Mouse (Mus musculus) kidney, embryonic 14.5 days (tissue): ENCODE measurements around the gene Gtf2ird2. TPM values are rescaled to one million over a fixed set of nuclear protein-coding genes. Genes with fewer than 3 reads are reported as not detected.

Experiments used
- ATAC-seq: fragments of 200-750 bp; cut with Nextera tagmentation; 2 replicates; pipeline ENCODE4 v1.8.0; 2017; ENCODE audit warnings: moderate number of reproducible peaks, mild to moderate bottlenecking, moderate TSS enrichment, moderate library complexity; ENCODE audit not compliant: low FRiP score, low TSS enrichment
- H3K27ac ChIP-seq: fragments of 300-500 bp; sonication (generic); 2 replicates; pipeline ENCODE4 v1.5.1; 2014; ENCODE audit warnings: low read depth, mild to moderate bottlenecking, low read length, moderate library complexity, mixed read lengths
- H3K27me3 ChIP-seq: fragments of 300-500 bp; sonication (generic); 2 replicates; pipeline ENCODE4 v1.6.1; 2014; ENCODE audit warnings: mild to moderate bottlenecking, low read length; ENCODE audit not compliant: control insufficient read depth, insufficient read depth
- H3K36me3 ChIP-seq: fragments of 300-500 bp; sonication (generic); 2 replicates; pipeline ENCODE4 v1.6.1; 2014; ENCODE audit warnings: low read length, mixed read lengths; ENCODE audit not compliant: control insufficient read depth, insufficient read depth
- H3K4me1 ChIP-seq: fragments of 300-500 bp; sonication (generic); 2 replicates; pipeline ENCODE4 v1.6.1; 2014; ENCODE audit warnings: low read length, mixed read lengths; ENCODE audit not compliant: control insufficient read depth, insufficient read depth
- H3K4me2 ChIP-seq: fragments of 300-500 bp; sonication (generic); replicated peaks from 2 replicates; pipeline ENCODE4 v1.6.1; 2014; ENCODE audit warnings: low read depth, mild to moderate bottlenecking, low read length
- H3K4me3 ChIP-seq: fragments of 300-500 bp; sonication (generic); 2 replicates; pipeline ENCODE4 v1.5.1; 2014; ENCODE audit warnings: mild to moderate bottlenecking, low read length
- H3K9ac ChIP-seq: fragments of 300-500 bp; sonication (generic); 2 replicates; pipeline ENCODE4 v1.6.1; 2014; ENCODE audit warnings: low read depth, mild to moderate bottlenecking, low read length, moderate library complexity
- H3K9me3 ChIP-seq: fragments of 300-500 bp; sonication (generic); 2 replicates; pipeline ENCODE4 v1.6.1; 2016; ENCODE audit warnings: low read length; ENCODE audit not compliant: control insufficient read depth
- WGBS: fragments of 180-500 bp; shearing (Covaris S2); extraction: QIAGEN DNeasy Blood & Tissue Kit; methylation state at CpG from one replicate; pipeline ENCODE4 v1.1.7; 2014; 5-methylcytosine and 5-hydroxymethylcytosine counted together
- polyA plus RNA-seq: library from polyadenylated mRNA; unstranded; fragments of >200 nt; fragmentation: Nextera tagmentation; extraction: Ambion mirVana; gene quantifications from 2 replicates; pipeline ENCODE4 v1.2.1, GENCODE M21; 2014

Gtf2ird2 gene
- polyA plus RNA-seq, 1 experiment from 2014 or later: 9.2 TPM

- Histone ChIP-seq H3K4me2 (no peak overlapping the region), H3K4me3 (no peak overlapping the region), H3K36me3 (peaks cover 96% of the 10 kb centered on the region), H3K27me3 (no peaks in the 10 kb centered on the region), H3K27ac (no peak overlapping the region), H3K9ac (no peak overlapping the region), H3K9me3 (no peaks in the 10 kb centered on the region), H3K4me1 (no peaks in the 10 kb centered on the region)
- ATAC-seq: no peak
- 93% methylated on average over 14 of the region's 14 CpGs for WGBS
These were observed 64.9 kb downstream of the Gtf2ird2 start for GRCm38 (mm10) chr5:134248608-134249244.

- Histone ChIP-seq H3K36me3 (peaks cover 96% of the 10 kb centered on the region), H3K9me3 (no peaks in the 10 kb centered on the region), H3K4me3 (no peak overlapping the region), H3K4me1 (no peaks in the 10 kb centered on the region), H3K4me2 (no peak overlapping the region), H3K27ac (no peak overlapping the region), H3K9ac (no peak overlapping the region), H3K27me3 (no peaks in the 10 kb centered on the region)
- WGBS: 93% methylated on average over 8 of the region's 8 CpGs
- ATAC-seq: no peak
These were observed 65.4 kb downstream of the Gtf2ird2 start for GRCm38 (mm10) chr5:134249245-134249649.

GRCm38 (mm10) chr5:134250601-134251000, 66.8 kb downstream of the Gtf2ird2 start:
- H3K9me3 ChIP-seq: no peaks in the 10 kb centered on the region
- H3K4me1 ChIP-seq: no peaks in the 10 kb centered on the region
- 94% methylated on average over 3 of the region's 3 CpGs for WGBS
- no peak overlapping the region for H3K27ac ChIP-seq
- no peak overlapping the region for H3K9ac ChIP-seq
- no peak overlapping the region for H3K4me2 ChIP-seq
- no peak overlapping the region for H3K4me3 ChIP-seq
- ATAC-seq: no peak
- H3K27me3 ChIP-seq: no peaks in the 10 kb centered on the region
- peaks cover 96% of the 10 kb centered on the region for H3K36me3 ChIP-seq

GRCm38 (mm10) chr5:134251083-134251482, 67.3 kb downstream of the Gtf2ird2 start:
- no peak for ATAC-seq
- Histone ChIP-seq H3K4me1 (no peaks in the 10 kb centered on the region), H3K4me3 (no peak overlapping the region), H3K36me3 (peaks cover 96% of the 10 kb centered on the region), H3K4me2 (no peak overlapping the region), H3K9ac (no peak overlapping the region), H3K27me3 (no peaks in the 10 kb centered on the region), H3K27ac (no peak overlapping the region), H3K9me3 (no peaks in the 10 kb centered on the region)
- WGBS: 99% methylated on average over 4 of the region's 4 CpGs

GRCm38 (mm10) chr5:134253806-134254205, 70.0 kb downstream of the Gtf2ird2 start:
- no peak for ATAC-seq
- Histone ChIP-seq H3K27ac (no peak overlapping the region), H3K4me1 (no peaks in the 10 kb centered on the region), H3K9me3 (no peaks in the 10 kb centered on the region), H3K4me3 (no peak overlapping the region), H3K36me3 (peaks cover 91% of the 10 kb centered on the region), H3K27me3 (no peaks in the 10 kb centered on the region), H3K4me2 (no peak overlapping the region), H3K9ac (no peak overlapping the region)
- WGBS: 79% methylated on average over 3 of the region's 3 CpGs

- 91% methylated on average over 10 of the region's 10 CpGs for WGBS
- Histone ChIP-seq H3K4me2 (no peak overlapping the region), H3K4me3 (no peak overlapping the region), H3K9ac (no peak overlapping the region), H3K27me3 (no peaks in the 10 kb centered on the region), H3K36me3 (peaks cover 92% of the 10 kb centered on the region), H3K27ac (no peak overlapping the region), H3K4me1 (no peaks in the 10 kb centered on the region), H3K9me3 (no peaks in the 10 kb centered on the region)
- ATAC-seq: no peak
These were observed 71.5 kb downstream of the Gtf2ird2 start for GRCm38 (mm10) chr5:134255294-134255693.

GRCm38 (mm10) chr5:134257349-134258031, 73.7 kb downstream of the Gtf2ird2 start:
- H3K4me1 ChIP-seq: no peaks in the 10 kb centered on the region
- peaks cover 95% of the 10 kb centered on the region for H3K36me3 ChIP-seq
- H3K9ac ChIP-seq: no peak overlapping the region
- no peak overlapping the region for H3K4me3 ChIP-seq
- H3K27ac ChIP-seq: no peak overlapping the region
- H3K27me3 ChIP-seq: no peaks in the 10 kb centered on the region
- no peak overlapping the region for H3K4me2 ChIP-seq
- no peak for ATAC-seq
- H3K9me3 ChIP-seq: no peaks in the 10 kb centered on the region
- WGBS: 92% methylated on average over 13 of the region's 13 CpGs

- Histone ChIP-seq H3K27me3 (no peaks in the 10 kb centered on the region), H3K36me3 (peaks cover 95% of the 10 kb centered on the region), H3K4me1 (no peaks in the 10 kb centered on the region), H3K9ac (no peak overlapping the region), H3K4me2 (no peak overlapping the region), H3K27ac (no peak overlapping the region), H3K4me3 (no peak overlapping the region), H3K9me3 (no peaks in the 10 kb centered on the region)
- WGBS: 74% methylated on average over 4 of the region's 4 CpGs
- ATAC-seq: no peak
These were observed 74.6 kb downstream of the Gtf2ird2 start for GRCm38 (mm10) chr5:134258395-134258794.

- no peaks in the 10 kb centered on the region for H3K9me3 ChIP-seq
- peaks cover 95% of the 10 kb centered on the region for H3K36me3 ChIP-seq
- no peak for ATAC-seq
- H3K4me1 ChIP-seq: no peaks in the 10 kb centered on the region
- no peaks in the 10 kb centered on the region for H3K27me3 ChIP-seq
- 92% methylated on average over 2 of the region's 2 CpGs for WGBS
- H3K4me3 ChIP-seq: no peak overlapping the region
- H3K4me2 ChIP-seq: no peak overlapping the region
- no peak overlapping the region for H3K9ac ChIP-seq
- H3K27ac ChIP-seq: no peak overlapping the region
These were observed 75.1 kb downstream of the Gtf2ird2 start for GRCm38 (mm10) chr5:134258934-134259333.
